Mouse (Mus musculus) thymus, adult 2 months (tissue): Measurements from ENCODE around the gene Htr5b.

Experiments
- CTCF ChIP-seq: fragments of 200-500 bp; IDR thresholded peaks from 2 replicates; pipeline ENCODE4 v1.5.1; 2012; ENCODE audit warnings: mild to moderate bottlenecking, control low read depth, low read length, moderate library complexity, borderline replicate concordance; ENCODE audit not compliant: control insufficient read depth, poor library complexity, insufficient read depth; ENCODE audit errors: extremely low read depth
- POLR2A ChIP-seq: fragments of 200-500 bp; IDR thresholded peaks from 2 replicates; pipeline ENCODE4 v1.6.1; 2012; ENCODE audit warnings: mild to moderate bottlenecking, low read length, control low read depth, moderate library complexity; ENCODE audit not compliant: control insufficient read depth, poor library complexity, insufficient read depth; ENCODE audit errors: extremely low read depth

DNA sequence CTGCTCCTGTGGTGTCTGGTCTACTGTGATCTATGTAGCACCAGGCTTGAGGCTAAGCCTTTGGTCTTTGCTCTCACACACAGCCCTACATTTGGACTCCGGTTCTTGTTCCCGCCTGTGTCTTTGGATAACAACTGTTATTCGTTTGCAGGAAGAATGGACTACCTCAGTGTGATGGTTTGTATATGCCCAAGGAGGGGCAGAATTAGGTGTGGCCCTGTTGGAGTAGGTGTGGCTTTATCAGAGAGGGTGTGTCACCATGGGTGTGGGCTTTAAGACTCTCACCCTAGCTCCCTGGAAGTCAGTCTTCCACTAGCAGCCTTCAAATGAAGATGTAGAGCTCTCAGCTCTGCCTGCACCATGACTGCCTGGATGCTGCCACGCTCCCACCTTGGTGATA lies 20.4 kb upstream of the Htr5b start:
- TF ChIP-seq CTCF (no peak), POLR2A (no peak)
